Mouse (Mus musculus): ENCODE results near the gene Gm8300.
"Not testable (repeated sequence)": the region's sequence is repeated elsewhere in the genome, so short reads cannot be mapped to it uniquely, and the experiment has no call there.

DNA sequence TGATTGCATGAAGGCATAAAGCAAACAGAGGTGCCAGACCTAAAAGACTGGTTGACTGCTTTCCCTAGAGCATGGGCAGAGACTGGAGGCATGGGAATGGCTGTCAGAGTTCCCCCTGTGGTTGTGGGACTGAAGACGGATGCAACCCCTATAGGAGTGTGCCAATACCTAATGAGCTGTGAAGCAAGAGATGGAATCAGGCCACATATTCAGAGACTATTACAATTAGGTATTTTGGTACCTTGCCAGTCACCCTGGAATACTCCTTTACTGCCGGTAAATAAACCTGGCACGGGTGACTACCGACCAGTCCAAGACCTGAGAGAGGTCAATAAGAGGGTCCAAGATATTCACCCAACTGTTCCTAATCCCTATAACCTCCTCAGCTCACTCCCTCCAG lies 36.5 kb downstream of the Gm8300 start:
- TF ChIP-seq CTCF, POLR2A (IDR thresholded peaks at IDR 0.05; ENCODE audit: extremely low read depth, insufficient read depth, low read length): not testable (repeated sequence)

Data from cortical plate, adult 2 months (tissue).